Mouse (Mus musculus) thymus, adult 2 months (tissue): Measurements from ENCODE around the gene Cd24a. TPM values are rescaled to one million over a fixed set of nuclear protein-coding genes. Genes with fewer than 3 reads are reported as not detected.

Experiments used
- DNase-seq: peaks from one replicate; pipeline ENCODE4 v3.0.0; 2021
- H3K27ac ChIP-seq: fragments of 200-500 bp; 2 replicates; pipeline ENCODE4 v1.5.1; 2012; ENCODE audit warnings: low read length, control low read depth; ENCODE audit not compliant: control insufficient read depth, insufficient read depth
- H3K27me3 ChIP-seq: fragments of 200-500 bp; 2 replicates; pipeline ENCODE4 v1.6.1; 2012; ENCODE audit warnings: mild to moderate bottlenecking, low read length, moderate library complexity, mixed read lengths; ENCODE audit not compliant: control insufficient read depth, insufficient read depth
- H3K36me3 ChIP-seq: fragments of 200-500 bp; 2 replicates; pipeline ENCODE4 v1.6.1; 2012; ENCODE audit warnings: mild to moderate bottlenecking, low read length, moderate library complexity; ENCODE audit not compliant: control insufficient read depth, insufficient read depth
- H3K4me1 ChIP-seq: fragments of 200-500 bp; replicated peaks from 2 replicates; pipeline ENCODE4 v1.6.1; 2012; ENCODE audit warnings: low read length; ENCODE audit not compliant: control insufficient read depth, insufficient read depth
- H3K4me3 ChIP-seq: fragments of 200-500 bp; 2 replicates; pipeline ENCODE4 v1.5.1; 2012; ENCODE audit warnings: mild to moderate bottlenecking, low read length, control low read depth, moderate library complexity; ENCODE audit not compliant: control insufficient read depth, insufficient read depth
- CTCF ChIP-seq: fragments of 200-500 bp; IDR thresholded peaks from 2 replicates; pipeline ENCODE4 v1.5.1; 2012; ENCODE audit warnings: mild to moderate bottlenecking, control low read depth, low read length, moderate library complexity, borderline replicate concordance; ENCODE audit not compliant: control insufficient read depth, poor library complexity, insufficient read depth; ENCODE audit errors: extremely low read depth
- POLR2A ChIP-seq: fragments of 200-500 bp; IDR thresholded peaks from 2 replicates; pipeline ENCODE4 v1.6.1; 2012; ENCODE audit warnings: mild to moderate bottlenecking, low read length, control low read depth, moderate library complexity; ENCODE audit not compliant: control insufficient read depth, poor library complexity, insufficient read depth; ENCODE audit errors: extremely low read depth
- WGBS: fragments of 180-500 bp; shearing (Covaris S2); methylation state at CpG from one replicate; pipeline ENCODE4 v1.1.7; 2018; 5-methylcytosine and 5-hydroxymethylcytosine counted together
- polyA plus RNA-seq: library from polyadenylated mRNA; depleted of rRNA; stranded (reverse); fragments of >200 nt; gene quantifications from 2 replicates; pipeline ENCODE4 v1.2.3, GENCODE M21; 2012

Cd24a gene
- polyA plus RNA-seq, 1 experiment: 247 TPM

DNA sequence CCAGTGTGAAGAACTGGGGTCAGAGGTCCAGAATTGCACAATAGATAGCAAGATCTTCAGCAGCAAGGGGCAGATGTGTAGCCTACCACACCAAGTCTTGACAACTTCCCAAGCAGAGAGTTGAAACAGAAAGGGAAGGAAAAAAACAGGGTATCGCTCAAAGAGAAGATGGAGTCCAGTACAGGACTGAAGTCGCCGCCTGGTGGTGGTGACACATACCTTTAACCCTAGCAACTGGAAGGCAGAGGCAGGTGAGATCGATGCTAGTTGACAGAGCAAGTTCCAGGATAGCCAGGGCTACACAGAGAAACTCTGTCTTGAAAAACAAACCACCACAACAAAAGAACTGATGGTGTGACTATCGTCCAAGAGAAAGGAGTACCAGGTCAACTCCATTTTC, 28.7 kb upstream of the Cd24a start:
- no peaks in the 10 kb centered on the region for H3K27me3 ChIP-seq
- DNase-seq: no peak
- no peak overlapping the region for H3K27ac ChIP-seq
- H3K36me3 ChIP-seq: no peaks in the 10 kb centered on the region
- 78% methylated on average over 5 of the region's 5 CpGs for WGBS
- no peaks in the 10 kb centered on the region for H3K4me1 ChIP-seq
- H3K4me3 ChIP-seq: no peak overlapping the region
- TF ChIP-seq POLR2A (no peak), CTCF (no peak)

DNA sequence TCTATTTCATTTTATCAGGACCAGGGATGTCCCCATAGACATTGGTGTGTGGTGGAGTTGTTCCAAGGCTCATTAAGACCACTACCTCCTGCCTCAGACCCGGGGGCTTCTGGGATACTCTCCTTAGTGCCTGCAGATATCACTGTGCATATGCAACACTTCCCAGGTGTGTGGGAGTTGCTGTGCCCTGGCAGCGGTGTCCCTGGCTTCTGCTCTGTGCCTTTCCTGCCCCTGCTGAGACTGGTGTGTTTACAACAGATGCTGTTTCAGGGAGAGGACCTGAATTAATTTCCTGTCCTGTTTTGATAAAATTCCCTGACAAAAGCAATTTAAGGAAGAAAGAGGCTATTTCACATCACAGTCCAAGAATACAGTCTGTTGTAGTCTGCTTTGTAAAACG, 27.2 kb upstream of the Cd24a start:
- TF ChIP-seq CTCF (no peak), POLR2A (no peak)
- Histone ChIP-seq H3K36me3 (no peaks in the 10 kb centered on the region), H3K4me3 (no peak overlapping the region), H3K27ac (no peak overlapping the region), H3K4me1 (no peaks in the 10 kb centered on the region), H3K27me3 (no peaks in the 10 kb centered on the region)
- WGBS: 70% methylated on average over 3 of the region's 3 CpGs
- no peak for DNase-seq

DNA sequence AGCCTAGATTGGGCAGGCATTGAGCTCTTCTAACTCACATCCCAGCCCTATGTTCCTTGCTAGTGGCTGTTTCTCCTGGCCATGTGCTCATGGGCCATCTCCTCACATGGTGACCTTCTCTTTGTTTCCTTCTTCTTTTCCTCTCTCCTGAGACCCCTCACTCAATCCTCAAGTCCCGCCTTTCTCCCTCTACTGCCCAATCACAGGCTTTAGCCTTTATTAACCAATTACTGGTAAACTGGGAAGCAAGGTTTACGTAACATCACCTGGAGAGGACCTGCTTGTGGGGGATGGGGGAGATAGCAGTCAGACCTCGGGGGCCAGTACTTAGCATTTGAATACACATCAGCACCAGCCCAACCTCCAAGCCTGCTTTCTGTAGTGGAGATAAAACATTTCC, 26.7 kb upstream of the Cd24a start:
- Histone ChIP-seq H3K36me3 (no peaks in the 10 kb centered on the region), H3K4me1 (no peaks in the 10 kb centered on the region), H3K27me3 (no peaks in the 10 kb centered on the region), H3K4me3 (no peak overlapping the region), H3K27ac (no peak overlapping the region)
- TF ChIP-seq POLR2A: no peak
- no peak for TF ChIP-seq CTCF
- 76% methylated on average over 3 of the region's 3 CpGs for WGBS
- DNase-seq: no peak

DNA sequence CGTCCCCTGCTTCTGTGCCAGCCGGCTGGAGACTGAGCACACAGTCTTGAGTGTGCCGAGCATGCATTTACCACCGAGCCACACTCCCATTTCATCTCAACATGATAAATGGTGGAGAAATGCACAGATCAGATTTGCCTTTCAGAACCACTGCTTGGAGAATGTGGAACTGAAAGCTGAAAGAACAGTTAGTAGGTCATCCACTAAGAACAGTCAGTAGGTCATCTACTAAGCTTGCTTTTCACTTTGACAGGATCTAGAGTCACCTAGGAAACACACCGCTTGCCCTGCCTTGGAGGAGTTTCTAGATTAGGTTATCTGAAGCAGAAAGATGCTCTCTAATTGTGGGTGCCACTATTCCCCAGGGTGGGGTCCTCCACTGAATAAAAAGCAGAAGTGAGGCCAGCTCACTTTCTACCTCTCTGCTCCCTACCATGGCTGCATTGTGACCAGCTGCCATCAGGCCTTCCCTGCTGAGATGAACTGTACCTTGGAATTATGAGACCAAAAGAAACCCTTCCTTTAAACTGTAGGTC, 20.4 kb upstream of the Cd24a start:
- no peak overlapping the region for H3K27ac ChIP-seq
- WGBS: 86% methylated on average over 5 of the region's 5 CpGs

DNA sequence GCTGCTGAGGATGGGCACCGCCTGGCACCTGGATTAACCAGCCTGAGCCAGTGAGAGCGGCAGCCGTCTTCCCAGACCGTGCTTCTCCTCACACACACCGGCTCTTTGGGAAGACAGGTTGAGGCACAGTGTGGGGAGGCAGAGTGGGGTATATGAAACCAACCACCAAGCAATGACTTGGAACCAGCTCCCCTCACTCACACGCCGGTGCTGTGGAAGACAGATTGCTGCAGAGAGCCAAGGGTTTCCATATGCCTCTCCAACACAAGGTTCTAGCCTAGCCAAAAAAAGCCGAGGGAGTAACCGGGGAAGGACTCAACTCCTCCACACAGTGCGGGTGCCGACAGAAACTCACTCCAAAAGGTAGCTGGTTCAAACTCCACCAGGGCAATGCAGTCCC, 18.8 kb upstream of the Cd24a start:
- no peak for DNase-seq
- Histone ChIP-seq H3K4me1 (no peaks in the 10 kb centered on the region), H3K27me3 (no peaks in the 10 kb centered on the region), H3K36me3 (no peaks in the 10 kb centered on the region), H3K27ac (no peak overlapping the region), H3K4me3 (no peak overlapping the region)
- no peak for TF ChIP-seq CTCF
- TF ChIP-seq POLR2A: no peak
- WGBS: 94% methylated on average over 11 of the region's 11 CpGs

More for the DNA sequence above, 20.4 kb upstream of the Cd24a start:
- H3K4me1 ChIP-seq: no peaks in the 10 kb centered on the region
- no peak for DNase-seq
- TF ChIP-seq CTCF (no peak), POLR2A (no peak)
- H3K27me3 ChIP-seq: no peaks in the 10 kb centered on the region
- H3K4me3 ChIP-seq: no peak overlapping the region
- no peaks in the 10 kb centered on the region for H3K36me3 ChIP-seq

DNA sequence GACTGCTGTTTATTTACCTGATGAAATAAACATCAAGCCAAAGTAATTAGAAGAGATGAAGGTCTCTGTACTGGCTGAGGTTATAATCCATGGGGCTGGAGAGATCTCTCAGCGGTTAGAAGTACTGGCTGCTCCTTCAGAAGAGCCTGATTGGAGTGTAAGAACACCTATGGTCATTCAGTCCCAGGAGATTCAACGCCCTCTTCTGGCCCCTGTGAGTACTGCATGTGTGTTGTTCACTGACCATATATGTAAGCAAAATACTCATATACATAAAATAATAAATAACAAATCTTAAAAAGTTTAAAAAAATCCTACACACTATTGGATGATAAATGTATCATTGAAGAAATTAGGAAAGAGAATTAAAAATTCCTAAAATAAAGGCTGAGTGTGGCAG, 17.3 kb upstream of the Cd24a start:
- TF ChIP-seq POLR2A (no peak), CTCF (no peak)
- Histone ChIP-seq H3K27ac (no peak overlapping the region), H3K4me3 (no peak overlapping the region), H3K27me3 (no peaks in the 10 kb centered on the region), H3K36me3 (no peaks in the 10 kb centered on the region), H3K4me1 (no peaks in the 10 kb centered on the region)
- DNase-seq: no peak
- 53% methylated on average over 2 of the region's 2 CpGs for WGBS

DNA sequence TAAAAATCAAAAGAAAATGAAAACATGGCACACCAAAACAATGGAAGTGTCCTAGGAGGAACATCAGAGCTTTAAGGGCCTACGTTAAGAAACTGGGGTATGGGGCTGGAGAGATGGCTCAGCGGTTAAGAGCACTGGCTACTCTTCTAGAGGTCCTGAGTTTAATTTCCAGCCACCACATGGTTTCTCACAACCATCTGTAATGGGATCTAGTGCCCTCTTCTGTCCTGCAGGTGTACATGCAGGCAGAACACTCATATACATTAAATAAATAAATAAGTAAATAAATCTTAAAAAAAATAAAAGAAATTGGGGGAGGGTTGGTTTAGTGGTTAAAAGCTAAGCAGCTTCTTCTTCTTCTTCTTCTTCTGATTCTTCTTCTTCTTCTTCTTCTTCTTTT, 16.8 kb upstream of the Cd24a start:
- no peak for TF ChIP-seq CTCF
- TF ChIP-seq POLR2A: no peak
- Histone ChIP-seq H3K36me3 (no peaks in the 10 kb centered on the region), H3K4me3 (no peak overlapping the region), H3K27ac (no peak overlapping the region), H3K4me1 (no peaks in the 10 kb centered on the region), H3K27me3 (no peaks in the 10 kb centered on the region)
- 93% methylated on average over 2 of the region's 2 CpGs for WGBS
- DNase-seq: no peak
